Mouse (Mus musculus): ENCODE results near the gene Cyb561a3. TPM values are rescaled to one million over a fixed set of nuclear protein-coding genes. Genes with fewer than 3 reads are reported as not detected.
"Not testable (repeated sequence)": the region's sequence is repeated elsewhere in the genome, so short reads cannot be mapped to it uniquely, and the experiment has no call there.

Cyb561a3 gene
- polyA plus RNA-seq (2014; fragmentation: Nextera tagmentation; extraction: Ambion mirVana), result 18.0 and 19.4 TPM in 2 replicates

DNA sequence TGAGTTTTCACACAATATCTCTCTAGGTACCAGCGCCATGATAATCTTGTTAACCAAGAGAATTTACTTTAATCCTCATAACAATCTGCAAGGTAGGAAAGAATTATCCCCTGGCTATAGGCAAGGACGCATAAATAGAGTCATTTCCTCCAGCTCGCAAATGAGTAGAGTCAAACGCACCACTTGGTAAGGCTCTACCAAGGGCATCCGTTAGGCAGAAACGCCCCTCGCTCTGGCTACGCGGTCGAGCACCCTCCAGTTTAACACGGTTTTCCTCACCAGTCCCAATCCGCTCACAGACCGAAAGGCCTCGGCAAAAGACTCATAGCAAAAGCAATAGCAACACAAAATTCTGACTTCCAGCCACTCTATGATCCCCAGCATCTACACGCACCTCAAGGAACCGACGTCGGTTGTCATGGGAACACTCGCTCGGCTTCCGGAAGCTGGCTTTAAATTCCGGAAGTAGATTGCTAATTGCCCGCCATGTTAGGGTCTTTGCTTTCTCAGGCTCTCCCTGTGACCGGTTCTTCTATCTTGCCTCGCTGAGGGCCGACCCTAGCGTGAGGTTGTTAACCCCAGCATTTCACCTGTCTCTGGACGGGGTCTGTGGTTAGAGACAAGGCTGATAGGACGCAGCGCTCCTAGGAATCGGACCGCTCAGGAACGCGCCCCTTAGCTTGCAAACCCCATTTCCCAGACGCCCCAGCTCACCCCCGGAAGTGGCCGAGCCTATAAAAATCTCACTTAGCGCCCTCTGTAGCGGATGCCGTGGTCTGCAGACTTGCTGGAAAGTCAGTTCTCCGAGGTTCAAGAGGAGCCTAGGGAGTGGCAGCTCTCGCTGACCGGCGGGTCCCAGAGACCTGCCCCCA lies at the start of gene Cyb561a3, which contains the start of gene Tmem138:
TSS of gene Cyb561a3 (plus strand) at position 483 of the 872 bp plus-strand sequence.
TSS of gene Tmem138 (minus strand) at position 673 of the 872 bp plus-strand sequence.
- DNase-seq (ENCODE audit: low spot score), result peak; percentile 98
- Histone ChIP-seq H3K4me2 (ENCODE audit: low read length) (peak within 1 kb of the TSS; percentile 84), H3K36me3 (ENCODE audit: control insufficient read depth, insufficient read depth, low read length) (peaks cover 27% of the 10 kb centered on the region), H3K27ac (ENCODE audit: low read depth) (peak within 1 kb of the TSS; percentile 73), H3K27me3 (replicated peaks; ENCODE audit: control insufficient read depth, insufficient read depth, low read length) (no peaks in the 10 kb centered on the region), H3K9me3 (ENCODE audit: control insufficient read depth, low read length) (no peaks in the 10 kb centered on the region), H3K9ac (ENCODE audit: low read length) (peak within 1 kb of the TSS; percentile 65), H3K4me1 (replicated peaks; ENCODE audit: control insufficient read depth, insufficient read depth, low read length) (peaks cover 13% of the 10 kb centered on the region), H3K4me3 (ENCODE audit: low read depth, low read length) (peak within 1 kb of the TSS; percentile 79)
- under 1% methylated on average over 44 of the region's 44 CpGs for WGBS
- peak; percentile 96 for ATAC-seq (replicated peaks; ENCODE audit: low FRiP score, low TSS enrichment, low read depth)

DNA sequence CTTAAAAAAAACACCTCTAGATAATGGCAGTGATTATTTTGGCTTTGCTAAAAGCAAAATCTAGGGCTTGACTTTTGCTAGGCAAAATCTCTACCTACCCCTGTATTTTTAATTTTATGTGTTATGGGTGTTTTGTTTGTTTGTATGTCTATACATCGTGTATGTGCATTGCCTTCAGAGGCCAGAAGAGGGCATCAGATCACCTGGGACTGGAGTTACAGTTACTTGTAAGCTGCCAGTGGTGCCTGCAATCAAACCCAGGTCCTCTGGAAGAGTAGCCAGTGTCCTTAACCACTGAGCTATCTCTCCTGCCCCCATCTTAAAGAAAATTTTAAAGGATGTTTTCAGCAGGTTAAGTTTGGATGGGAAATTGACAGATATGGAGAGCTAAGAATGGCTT lies 46.9 kb upstream of the Cyb561a3 start:
- WGBS, result 97% methylated on average over 1 of the region's 1 CpGs
- H3K27me3 ChIP-seq (replicated peaks; ENCODE audit: control insufficient read depth, insufficient read depth, low read length), result no peaks in the 10 kb centered on the region

DNA sequence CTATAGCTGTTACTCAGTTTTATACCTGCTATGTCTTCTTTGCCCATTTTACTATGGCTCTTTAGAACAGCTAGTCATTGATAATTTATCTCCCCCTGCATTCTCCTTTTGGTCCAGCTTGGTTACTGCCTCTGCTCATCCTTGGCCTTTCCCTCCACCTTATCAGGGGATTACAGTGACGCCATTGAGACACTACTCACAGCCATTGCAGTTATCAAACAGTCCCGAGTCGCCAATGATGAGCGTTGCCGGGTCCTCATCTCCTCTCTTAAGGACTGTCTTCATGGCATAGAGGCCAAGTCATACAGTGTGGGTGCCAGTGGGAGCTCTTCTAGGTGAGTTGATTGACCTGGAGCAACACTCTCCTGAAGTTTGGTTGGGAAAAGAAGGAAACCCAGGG lies 37.5 kb upstream of the Cyb561a3 start:
- no peaks in the 10 kb centered on the region for H3K4me1 ChIP-seq (replicated peaks; ENCODE audit: control insufficient read depth, insufficient read depth, low read length)
- DNase-seq (ENCODE audit: low spot score) (no peak), ATAC-seq (replicated peaks; ENCODE audit: low FRiP score, low TSS enrichment, low read depth) (no peak)
- no peaks in the 10 kb centered on the region for H3K9me3 ChIP-seq (ENCODE audit: control insufficient read depth, low read length)
- peaks cover 95% of the 10 kb centered on the region for H3K36me3 ChIP-seq (ENCODE audit: control insufficient read depth, insufficient read depth, low read length)
- no peak overlapping the region for H3K4me2 ChIP-seq (ENCODE audit: low read length)
- no peak overlapping the region for H3K4me3 ChIP-seq (ENCODE audit: low read depth, low read length)
- 91% methylated on average over 5 of the region's 5 CpGs for WGBS
- no peaks in the 10 kb centered on the region for H3K27me3 ChIP-seq (replicated peaks; ENCODE audit: control insufficient read depth, insufficient read depth, low read length)
- no peak overlapping the region for H3K27ac ChIP-seq (ENCODE audit: low read depth)
- no peak overlapping the region for H3K9ac ChIP-seq (ENCODE audit: low read length)

More for the DNA sequence above, 46.9 kb upstream of the Cyb561a3 start:
- DNase-seq (ENCODE audit: low spot score), result no peak
- H3K4me1 ChIP-seq (replicated peaks; ENCODE audit: control insufficient read depth, insufficient read depth, low read length), result peaks cover 15% of the 10 kb centered on the region
- H3K4me2 ChIP-seq (ENCODE audit: low read length), result no peak overlapping the region
- H3K9me3 ChIP-seq (ENCODE audit: control insufficient read depth, low read length), result no peaks in the 10 kb centered on the region
- ATAC-seq (replicated peaks; ENCODE audit: low FRiP score, low TSS enrichment, low read depth), result no peak
- peaks cover 76% of the 10 kb centered on the region for H3K36me3 ChIP-seq (ENCODE audit: control insufficient read depth, insufficient read depth, low read length)
- H3K9ac ChIP-seq (ENCODE audit: low read length), result no peak overlapping the region
- no peak overlapping the region for H3K27ac ChIP-seq (ENCODE audit: low read depth)
- H3K4me3 ChIP-seq (ENCODE audit: low read depth, low read length), result no peak overlapping the region

GRCm38 (mm10) chr19:10555624-10556510 lies 21.1 kb upstream of the Cyb561a3 start, which contains the start of gene Tmem216:
Gene Tmem216, minus strand, starts transcription at chr19:10556238.
- Histone ChIP-seq H3K9me3 (ENCODE audit: control insufficient read depth, low read length) (no peaks in the 10 kb centered on the region), H3K9ac (ENCODE audit: low read length) (peak within 1 kb of the TSS; percentile 54), H3K4me1 (replicated peaks; ENCODE audit: control insufficient read depth, insufficient read depth, low read length) (peaks cover 13% of the 10 kb centered on the region), H3K36me3 (ENCODE audit: control insufficient read depth, insufficient read depth, low read length) (peaks cover 15% of the 10 kb centered on the region), H3K4me2 (ENCODE audit: low read length) (peak within 1 kb of the TSS; percentile 86), H3K27ac (ENCODE audit: low read depth) (peak within 1 kb of the TSS; percentile 64), H3K4me3 (ENCODE audit: low read depth, low read length) (peak within 1 kb of the TSS; percentile 65), H3K27me3 (replicated peaks; ENCODE audit: control insufficient read depth, insufficient read depth, low read length) (no peaks in the 10 kb centered on the region)
- 2% methylated on average over 43 of the region's 43 CpGs for WGBS
- ATAC-seq (replicated peaks; ENCODE audit: low FRiP score, low TSS enrichment, low read depth), result peak; percentile 98
- peak; percentile 85 for DNase-seq (ENCODE audit: low spot score)

DNA sequence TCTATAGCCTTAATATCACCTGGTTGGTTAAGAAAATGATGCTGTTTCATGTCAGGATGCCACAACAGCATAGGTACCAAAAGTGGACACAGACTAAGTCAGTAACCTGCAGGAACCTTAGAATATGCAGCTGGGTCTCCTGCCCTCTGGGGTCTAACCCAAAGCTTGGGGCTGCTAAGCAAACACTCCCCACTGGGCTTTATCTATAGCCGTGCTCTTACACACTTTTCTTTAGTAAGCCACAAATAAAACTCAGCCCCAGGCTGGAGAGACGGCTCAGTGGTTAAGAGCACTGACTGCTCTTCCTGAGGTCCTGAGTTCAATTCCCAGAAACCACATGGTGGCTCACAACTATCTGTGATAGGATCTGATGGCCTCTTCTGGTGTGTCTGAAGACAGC lies 20.0 kb upstream of the Cyb561a3 start:
- WGBS, result 79% methylated on average over 2 of the region's 2 CpGs
- H3K9ac ChIP-seq (ENCODE audit: low read length), result no peak overlapping the region
- H3K36me3 ChIP-seq (ENCODE audit: control insufficient read depth, insufficient read depth, low read length), result peaks cover 3% of the 10 kb centered on the region; the same call in 1 of the 2 replicates
- no peak overlapping the region for H3K4me2 ChIP-seq (ENCODE audit: low read length)
- ATAC-seq (replicated peaks; ENCODE audit: low FRiP score, low TSS enrichment, low read depth), result no peak
- H3K4me3 ChIP-seq (ENCODE audit: low read depth, low read length), result no peak overlapping the region
- DNase-seq (ENCODE audit: low spot score), result no peak
- no peaks in the 10 kb centered on the region for H3K9me3 ChIP-seq (ENCODE audit: control insufficient read depth, low read length)
- peaks cover 13% of the 10 kb centered on the region for H3K4me1 ChIP-seq (replicated peaks; ENCODE audit: control insufficient read depth, insufficient read depth, low read length)
- no peak overlapping the region for H3K27ac ChIP-seq (ENCODE audit: low read depth)
- H3K27me3 ChIP-seq (replicated peaks; ENCODE audit: control insufficient read depth, insufficient read depth, low read length), result no peaks in the 10 kb centered on the region

DNA sequence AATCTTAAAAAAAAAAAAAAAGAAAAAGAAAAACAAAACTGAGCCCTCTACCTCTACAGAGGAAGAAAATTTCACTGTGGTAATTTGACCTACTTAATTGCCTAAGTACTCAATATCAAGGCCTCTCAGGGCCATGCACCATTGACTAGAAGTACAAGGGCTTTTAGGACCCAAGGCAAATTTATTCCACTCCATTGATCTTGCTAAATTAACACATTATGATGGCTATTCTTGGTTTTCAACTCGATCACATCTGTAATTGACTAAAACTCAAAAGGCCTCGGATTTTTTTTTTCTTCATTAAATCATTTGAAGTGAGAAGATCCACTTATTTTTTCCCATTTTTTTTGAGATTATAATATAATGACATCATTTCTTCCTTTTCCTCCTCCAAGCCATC lies 19.5 kb upstream of the Cyb561a3 start:
- H3K9me3 ChIP-seq (ENCODE audit: control insufficient read depth, low read length), result no peaks in the 10 kb centered on the region
- DNase-seq (ENCODE audit: low spot score) (no peak), ATAC-seq (replicated peaks; ENCODE audit: low FRiP score, low TSS enrichment, low read depth) (no peak)
- H3K4me2 ChIP-seq (ENCODE audit: low read length), result no peak overlapping the region
- no peaks in the 10 kb centered on the region for H3K27me3 ChIP-seq (replicated peaks; ENCODE audit: control insufficient read depth, insufficient read depth, low read length)
- peaks cover 13% of the 10 kb centered on the region for H3K4me1 ChIP-seq (replicated peaks; ENCODE audit: control insufficient read depth, insufficient read depth, low read length)
- no peak overlapping the region for H3K27ac ChIP-seq (ENCODE audit: low read depth)
- H3K36me3 ChIP-seq (ENCODE audit: control insufficient read depth, insufficient read depth, low read length), result no peaks in the 10 kb centered on the region; the same call in 1 of the 2 replicates
- no peak overlapping the region for H3K4me3 ChIP-seq (ENCODE audit: low read depth, low read length)
- no peak overlapping the region for H3K9ac ChIP-seq (ENCODE audit: low read length)
- 79% methylated on average over 2 of the region's 2 CpGs for WGBS

DNA sequence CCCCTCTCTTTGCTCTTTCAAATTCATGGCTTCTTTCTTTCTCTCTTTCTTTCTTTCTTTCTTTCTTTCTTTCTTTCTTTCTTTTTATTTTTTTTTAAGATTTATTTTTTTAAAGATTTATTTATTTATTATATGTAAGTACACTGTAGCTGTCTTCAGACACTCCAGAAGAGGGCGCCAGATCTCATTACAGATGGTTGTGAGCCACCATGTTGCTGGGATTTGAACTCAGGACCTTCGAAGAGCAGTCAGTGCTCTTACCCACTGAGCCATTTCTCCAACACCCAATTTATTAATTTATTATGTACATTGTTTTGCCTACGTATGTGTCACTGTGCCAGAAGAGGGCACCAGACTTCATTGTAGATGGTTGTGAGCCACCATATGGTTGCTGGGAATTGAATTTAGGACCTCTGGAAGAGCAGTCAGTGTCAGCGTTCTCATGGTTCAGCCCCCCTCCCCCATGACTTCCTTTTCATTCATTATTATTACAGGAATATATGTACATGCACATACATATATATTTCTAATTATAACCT lies 19.1 kb upstream of the Cyb561a3 start:
- H3K36me3 ChIP-seq (ENCODE audit: control insufficient read depth, insufficient read depth, low read length); H3K4me2 ChIP-seq (ENCODE audit: low read length); DNase-seq (ENCODE audit: low spot score); H3K4me3 ChIP-seq (ENCODE audit: low read depth, low read length); H3K27me3 ChIP-seq (replicated peaks; ENCODE audit: control insufficient read depth, insufficient read depth, low read length); H3K9me3 ChIP-seq (ENCODE audit: control insufficient read depth, low read length); ATAC-seq (replicated peaks; ENCODE audit: low FRiP score, low TSS enrichment, low read depth); H3K27ac ChIP-seq (ENCODE audit: low read depth); H3K9ac ChIP-seq (ENCODE audit: low read length): not testable (repeated sequence)
- peaks cover 13% of the 10 kb centered on the region for H3K4me1 ChIP-seq (replicated peaks; ENCODE audit: control insufficient read depth, insufficient read depth, low read length)
- 77% methylated on average over 4 of the region's 4 CpGs for WGBS

DNA sequence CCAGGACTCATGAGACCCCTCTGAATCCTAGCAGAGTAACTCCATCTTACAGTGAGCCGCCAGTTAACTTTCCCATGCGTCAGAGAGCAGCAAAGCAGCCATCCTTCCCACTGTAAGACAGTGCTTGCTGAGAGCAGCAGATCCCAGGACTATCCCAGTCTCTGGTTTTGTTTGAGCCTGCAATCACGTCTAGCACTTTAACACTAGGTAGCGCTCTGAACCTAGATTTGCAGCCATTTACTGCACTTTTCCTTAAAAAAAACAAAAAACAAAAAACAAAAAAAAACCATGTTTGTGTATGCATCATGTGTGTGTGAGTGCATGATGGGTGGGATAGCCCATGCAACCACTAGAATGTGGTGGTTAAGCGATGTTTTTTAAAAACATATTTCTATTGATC lies 16.9 kb upstream of the Cyb561a3 start:
- WGBS, result 35% methylated on average over 5 of the region's 5 CpGs
- Histone ChIP-seq H3K4me1 (replicated peaks; ENCODE audit: control insufficient read depth, insufficient read depth, low read length) (peaks cover 7% of the 10 kb centered on the region; the same call in 1 of the 2 replicates), H3K27me3 (replicated peaks; ENCODE audit: control insufficient read depth, insufficient read depth, low read length) (no peaks in the 10 kb centered on the region), H3K4me3 (ENCODE audit: low read depth, low read length) (no peak overlapping the region), H3K9ac (ENCODE audit: low read length) (no peak overlapping the region), H3K9me3 (ENCODE audit: control insufficient read depth, low read length) (no peaks in the 10 kb centered on the region), H3K36me3 (ENCODE audit: control insufficient read depth, insufficient read depth, low read length) (no peaks in the 10 kb centered on the region), H3K27ac (ENCODE audit: low read depth) (no peak overlapping the region), H3K4me2 (ENCODE audit: low read length) (no peak overlapping the region)
- DNase-seq (ENCODE audit: low spot score) (no peak), ATAC-seq (replicated peaks; ENCODE audit: low FRiP score, low TSS enrichment, low read depth) (no peak)

Measured in intestine, embryonic 14.5 days (tissue).